Mouse (Mus musculus): ENCODE results near the gene Clcn5.

Gene Clcn5

GRCm38 (mm10) chrX:7319089-7319721 is at the start of gene Clcn5:
Clcn5 (minus strand) TSS chrX:7319358.
- peak; percentile 96 for DNase-seq

DNA sequence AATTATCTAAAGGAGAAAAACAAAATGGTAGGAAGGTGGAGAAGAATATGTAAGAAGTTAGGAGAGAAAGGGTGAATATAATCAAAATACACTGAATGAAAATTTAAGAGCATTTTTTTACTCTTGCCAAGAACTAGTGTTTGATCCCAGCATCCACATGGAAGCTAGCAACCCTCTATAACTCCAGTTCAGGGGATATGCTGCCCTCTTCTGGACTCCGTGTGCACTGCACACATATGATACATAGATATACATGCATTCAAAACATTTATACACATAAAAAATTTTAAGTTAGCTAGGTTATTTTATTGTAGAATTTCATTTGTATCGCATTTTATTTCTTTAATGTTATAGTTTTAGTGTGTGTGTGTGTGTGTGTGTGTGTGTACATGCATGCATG is 6.3 kb upstream of the Clcn5 start:
- no peak for DNase-seq

GRCm38 (mm10) chrX:7322288-7322687 is 3.1 kb upstream of the Clcn5 start:
- DNase-seq, result peak; percentile 33 to 55

DNA sequence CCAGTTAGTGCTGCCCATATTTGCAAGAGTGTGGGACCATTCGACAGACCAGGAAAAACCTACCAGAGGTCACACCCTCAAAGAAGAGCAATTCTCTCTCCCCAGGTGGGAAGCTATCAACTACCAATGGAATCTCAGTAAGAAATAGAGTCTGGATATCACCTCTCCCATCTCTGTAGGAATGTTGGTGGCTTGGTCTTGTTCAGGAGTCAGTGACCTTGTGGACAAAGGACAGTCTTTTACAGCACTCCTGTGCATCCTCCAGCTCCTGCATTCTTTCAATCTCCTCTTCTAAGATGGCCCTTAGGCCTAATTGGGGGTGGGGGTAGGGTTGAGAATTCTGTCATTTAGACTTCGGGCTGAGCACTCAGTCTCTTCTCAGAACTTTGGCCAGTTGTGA is 1.4 kb upstream of the Clcn5 start:
- DNase-seq, result no peak

DNA sequence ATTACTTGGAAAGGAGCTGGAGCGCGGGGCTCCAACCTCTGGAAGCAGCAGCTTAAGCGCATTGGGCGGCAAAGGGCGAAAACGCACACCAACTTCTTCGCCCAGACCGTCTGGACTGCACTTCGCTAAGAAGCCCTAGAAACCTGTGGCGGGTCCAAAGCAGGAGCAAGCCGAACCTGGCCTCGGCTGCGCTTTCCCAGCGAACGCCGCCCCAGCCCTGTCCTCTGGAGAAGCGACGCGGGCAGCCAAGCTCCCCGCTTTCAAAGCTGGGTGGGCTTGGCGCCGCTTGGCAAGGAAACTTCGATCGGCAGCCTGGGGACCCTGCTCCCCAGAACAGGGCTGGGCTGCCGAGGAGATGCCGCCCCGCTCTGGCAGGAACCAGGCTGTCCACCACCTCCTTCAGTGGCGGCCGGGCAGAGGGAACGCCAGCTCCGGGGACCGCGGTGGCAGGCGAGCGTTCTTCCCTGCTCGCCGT is 570 bp downstream of the Clcn5 start:
- DNase-seq, result no peak

GRCm38 (mm10) chrX:7315115-7315514 is 4.0 kb downstream of the Clcn5 start:
- no peak for DNase-seq

GRCm38 (mm10) chrX:7314645-7315044 is 4.5 kb downstream of the Clcn5 start:
- no peak for DNase-seq

- DNase-seq, result no peak
Observed at GRCm38 (mm10) chrX:7308242-7308641, 10.9 kb downstream of the Clcn5 start.

DNA sequence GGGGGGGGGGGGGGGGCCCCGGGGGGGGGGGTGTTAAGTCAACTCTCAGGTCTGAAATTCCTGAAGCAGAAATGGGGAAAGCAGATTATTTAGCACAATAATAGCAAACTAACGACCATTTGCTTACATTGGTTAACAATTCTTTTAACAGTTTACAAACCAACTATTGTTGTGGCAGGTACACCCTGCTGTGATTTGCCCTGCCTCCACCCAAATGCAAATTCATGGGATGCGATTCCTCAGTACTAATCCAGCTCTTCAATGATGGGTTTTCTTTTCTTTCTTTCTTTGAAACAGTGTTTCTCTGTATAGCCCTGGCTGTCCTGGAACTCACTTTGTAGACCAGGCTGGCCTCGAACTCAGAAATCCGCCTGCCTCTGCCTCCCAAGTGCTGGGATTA is 12.3 kb downstream of the Clcn5 start:
- DNase-seq, result no peak

DNA sequence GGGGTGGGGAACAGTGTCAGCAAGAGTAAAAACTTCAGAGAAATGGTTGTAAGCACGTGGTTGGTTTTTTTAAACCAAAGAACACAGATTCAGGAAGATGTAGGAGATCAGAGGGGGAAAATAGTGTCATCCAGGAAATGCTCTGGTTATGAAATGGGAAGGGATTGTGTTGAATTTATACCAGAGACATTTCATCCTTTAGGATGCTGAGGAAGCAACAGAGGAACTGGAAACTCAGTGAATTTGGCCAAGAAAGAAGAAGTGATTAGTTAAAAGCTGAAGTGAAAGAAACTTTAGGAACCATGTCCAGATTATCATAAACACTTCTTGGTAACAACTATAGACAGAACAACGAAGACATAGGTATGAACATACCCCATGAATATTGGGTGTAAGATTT is 26.2 kb downstream of the Clcn5 start:
- no peak for DNase-seq

- no peak for DNase-seq
Observed at GRCm38 (mm10) chrX:7292151-7292768, 26.9 kb downstream of the Clcn5 start.

- DNase-seq, result no peak
Observed at GRCm38 (mm10) chrX:7288976-7289375, 30.2 kb downstream of the Clcn5 start.

GRCm38 (mm10) chrX:7287051-7287734 is 32.0 kb downstream of the Clcn5 start:
- DNase-seq, result no peak

DNA sequence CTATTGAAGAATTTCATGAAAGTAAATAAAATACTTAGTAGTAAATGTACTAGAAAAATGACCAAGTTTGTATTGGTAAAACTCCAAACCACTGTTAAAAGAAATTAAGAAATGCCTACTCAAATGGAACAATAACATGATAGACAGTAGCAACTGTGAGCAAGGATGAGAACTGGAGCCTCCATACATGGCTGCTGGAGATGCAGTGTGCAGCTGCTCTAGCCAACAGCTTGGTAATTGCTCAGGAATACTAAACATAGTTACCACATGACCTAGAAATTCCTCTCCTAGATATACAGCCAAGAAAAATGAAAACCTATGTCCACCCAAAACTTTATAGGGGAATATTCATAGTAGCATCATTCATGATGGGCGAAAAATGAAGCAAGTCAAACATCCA is 36.5 kb downstream of the Clcn5 start:
- DNase-seq, result no peak

- DNase-seq, result no peak
Observed at GRCm38 (mm10) chrX:7279722-7280121, 39.4 kb downstream of the Clcn5 start.

DNA sequence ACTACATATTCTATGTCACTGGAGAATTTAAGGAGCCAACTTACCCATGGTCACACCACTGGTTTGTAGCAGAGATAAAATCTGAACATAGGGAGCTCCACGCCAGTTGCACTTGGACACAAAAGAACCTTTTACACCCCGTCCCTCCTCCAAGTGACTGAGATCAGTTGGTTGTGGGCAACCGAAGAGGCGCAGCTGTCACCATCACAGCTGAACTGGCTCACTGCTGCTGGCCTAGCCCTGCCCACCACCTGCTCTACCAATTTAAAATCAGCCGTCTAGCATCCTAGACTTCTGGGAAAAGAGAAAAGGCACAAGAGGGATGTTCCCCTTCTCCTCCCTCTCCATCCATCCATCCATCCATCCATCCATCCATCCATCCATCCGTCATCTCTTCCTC is 42.6 kb downstream of the Clcn5 start:
- no peak for DNase-seq

- DNase-seq, result no peak
Observed at GRCm38 (mm10) chrX:7261149-7261548, 58.0 kb downstream of the Clcn5 start.

- DNase-seq, result no peak
Observed at GRCm38 (mm10) chrX:7260400-7261113, 58.6 kb downstream of the Clcn5 start.

- peak; percentile 24 to 40 for DNase-seq
Observed at GRCm38 (mm10) chrX:7259718-7260117, 59.4 kb downstream of the Clcn5 start.

DNA sequence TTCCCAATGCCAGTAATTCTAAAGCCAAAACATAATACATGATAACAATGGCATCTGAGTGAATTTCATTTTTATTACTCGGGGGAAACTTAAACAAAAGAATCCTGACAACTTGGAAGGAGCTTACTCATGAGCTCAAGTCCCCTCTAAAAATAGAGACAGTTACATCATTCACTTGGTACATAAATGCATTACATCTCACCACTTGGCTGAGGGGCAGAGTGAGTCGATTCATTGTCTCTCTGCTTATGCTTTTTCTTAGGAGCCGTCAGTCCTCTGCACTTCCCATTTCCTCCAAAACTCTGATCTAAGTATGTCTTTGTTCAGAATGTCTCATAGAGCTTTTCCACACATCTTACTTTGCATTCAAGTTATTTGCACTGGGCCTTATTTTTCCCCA is 63.1 kb downstream of the Clcn5 start:
- DNase-seq, result no peak

GRCm38 (mm10) chrX:7204099-7204498 is 115.1 kb downstream of the Clcn5 start:
- DNase-seq, result no peak

GRCm38 (mm10) chrX:7203535-7203934 is 115.6 kb downstream of the Clcn5 start:
- no peak for DNase-seq

GRCm38 (mm10) chrX:7197833-7198232 is 121.3 kb downstream of the Clcn5 start:
- peak; percentile 3 to 5 for DNase-seq

- DNase-seq, result no peak
Observed at GRCm38 (mm10) chrX:7190816-7191215, 128.3 kb downstream of the Clcn5 start.
